Mouse (Mus musculus) midbrain, embryonic 14.5 days (tissue): ENCODE results near the gene Rasgrf2. TPM values are rescaled to one million over a fixed set of nuclear protein-coding genes. Genes with fewer than 3 reads are reported as not detected.

ENCODE experiments used
- ATAC-seq: fragments of 200-750 bp; cut with Nextera tagmentation; 2 replicates; pipeline ENCODE4 v1.8.0; 2017; ENCODE audit warnings: moderate number of reproducible peaks, moderate library complexity; ENCODE audit not compliant: low FRiP score, low TSS enrichment
- DNase-seq: peaks from one replicate; pipeline ENCODE4 v3.0.0-alpha.2; 2015
- H3K27ac ChIP-seq: fragments of 300-500 bp; sonication (generic); replicated peaks from 2 replicates; pipeline ENCODE4 v1.5.1; 2014; ENCODE audit warnings: mild to moderate bottlenecking, low read depth, low read length, moderate library complexity
- H3K27me3 ChIP-seq: fragments of 300-500 bp; sonication (generic); 2 replicates; pipeline ENCODE4 v1.6.1; 2014; ENCODE audit warnings: low read length, control low read depth, mixed read lengths; ENCODE audit not compliant: control insufficient read depth, insufficient read depth
- H3K36me3 ChIP-seq: fragments of 300-500 bp; sonication (generic); 2 replicates; pipeline ENCODE4 v1.6.1; 2014; ENCODE audit warnings: low read length, control low read depth; ENCODE audit not compliant: control insufficient read depth, insufficient read depth
- H3K4me1 ChIP-seq: fragments of 300-500 bp; sonication (generic); 2 replicates; pipeline ENCODE4 v1.6.1; 2014; ENCODE audit warnings: mild to moderate bottlenecking, antibody characterized with exemption, low read length, control low read depth; ENCODE audit not compliant: control insufficient read depth, insufficient read depth
- H3K4me2 ChIP-seq: fragments of 300-500 bp; sonication (generic); 2 replicates; pipeline ENCODE4 v1.6.1; 2014; ENCODE audit warnings: mild to moderate bottlenecking, low read length, moderate library complexity
- H3K4me3 ChIP-seq: fragments of 300-500 bp; sonication (generic); replicated peaks from 2 replicates; pipeline ENCODE4 v1.5.1; 2014; ENCODE audit warnings: low read depth, low read length
- H3K9ac ChIP-seq: fragments of 300-500 bp; sonication (generic); replicated peaks from 2 replicates; pipeline ENCODE4 v1.6.1; 2014; ENCODE audit warnings: mild to moderate bottlenecking, low read length, moderate library complexity
- H3K9me3 ChIP-seq: fragments of 300-500 bp; sonication (generic); 2 replicates; pipeline ENCODE4 v1.6.1; 2016; ENCODE audit warnings: low read length, control low read depth, mixed read lengths; ENCODE audit not compliant: control insufficient read depth
- WGBS: fragments of 180-500 bp; shearing (Covaris S2); extraction: QIAGEN DNeasy Blood & Tissue Kit; methylation state at CpG from one replicate; pipeline ENCODE4 v1.1.7; 2014; 5-methylcytosine and 5-hydroxymethylcytosine counted together
- polyA plus RNA-seq: library from polyadenylated mRNA; unstranded; fragments of >200 nt; fragmentation: Nextera tagmentation; extraction: Ambion mirVana; gene quantifications from 2 replicates; pipeline ENCODE4 v1.2.1, GENCODE M21; 2014

Rasgrf2 gene
- polyA plus RNA-seq, 1 experiment from 2014 or later: 5.9 TPM

DNA sequence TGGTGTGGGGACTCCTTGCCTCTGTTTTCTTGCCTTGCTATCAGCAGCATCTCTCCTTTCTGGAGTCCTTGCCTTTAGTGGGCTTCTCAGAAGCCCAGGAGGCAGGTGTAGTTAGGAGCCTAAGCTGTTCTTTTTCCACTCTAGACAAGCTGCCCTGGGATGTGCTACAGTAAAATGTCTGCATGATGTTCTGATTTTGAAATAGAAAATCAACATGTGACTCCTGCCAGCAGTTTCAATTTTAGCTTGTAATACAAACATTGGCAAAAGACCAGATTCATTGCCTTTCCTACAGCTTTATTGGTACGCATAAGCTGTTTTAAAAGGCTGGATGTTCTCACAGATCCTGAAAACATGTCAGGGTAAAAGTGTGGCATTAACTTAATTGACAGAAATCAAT lies 176.3 kb downstream of the Rasgrf2 start:
- H3K27me3 ChIP-seq: no peaks in the 10 kb centered on the region
- DNase-seq (no peak), ATAC-seq (no peak)
- no peak overlapping the region for H3K4me3 ChIP-seq
- WGBS: 86% methylated on average over 1 of the region's 1 CpGs
- no peaks in the 10 kb centered on the region for H3K4me1 ChIP-seq
- H3K36me3 ChIP-seq: no peaks in the 10 kb centered on the region
- H3K9ac ChIP-seq: no peak overlapping the region
- H3K9me3 ChIP-seq: no peaks in the 10 kb centered on the region
- no peak overlapping the region for H3K27ac ChIP-seq
- H3K4me2 ChIP-seq: no peak overlapping the region

DNA sequence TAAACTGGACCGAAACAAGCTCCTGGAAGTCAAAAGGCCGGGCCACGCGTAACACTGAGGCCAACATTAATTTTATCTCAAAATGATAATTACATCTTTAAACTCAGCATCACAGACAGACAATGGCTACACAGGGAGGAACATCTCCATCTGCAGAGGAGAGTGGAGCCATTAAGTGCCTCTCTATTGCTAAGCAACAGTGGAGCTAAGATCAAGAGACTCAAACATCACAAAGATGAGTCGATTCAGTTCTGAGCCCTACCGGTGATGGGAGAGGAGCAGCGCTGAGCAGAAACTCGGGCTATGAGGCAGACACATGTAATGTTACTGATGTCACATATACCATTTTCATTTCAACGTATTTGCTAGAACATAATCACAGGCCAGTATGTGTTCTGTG lies 191.3 kb downstream of the Rasgrf2 start:
- no peaks in the 10 kb centered on the region for H3K9me3 ChIP-seq
- peak; percentile 55; the same call in 1 of the 2 replicates for ATAC-seq
- H3K27ac ChIP-seq: no peak overlapping the region
- DNase-seq: peak; percentile 27
- no peak overlapping the region for H3K9ac ChIP-seq
- H3K4me2 ChIP-seq: no peak overlapping the region
- no peaks in the 10 kb centered on the region for H3K27me3 ChIP-seq
- no peaks in the 10 kb centered on the region for H3K4me1 ChIP-seq
- no peak overlapping the region for H3K4me3 ChIP-seq
- no peaks in the 10 kb centered on the region for H3K36me3 ChIP-seq
- 85% methylated on average over 9 of the region's 9 CpGs for WGBS

DNA sequence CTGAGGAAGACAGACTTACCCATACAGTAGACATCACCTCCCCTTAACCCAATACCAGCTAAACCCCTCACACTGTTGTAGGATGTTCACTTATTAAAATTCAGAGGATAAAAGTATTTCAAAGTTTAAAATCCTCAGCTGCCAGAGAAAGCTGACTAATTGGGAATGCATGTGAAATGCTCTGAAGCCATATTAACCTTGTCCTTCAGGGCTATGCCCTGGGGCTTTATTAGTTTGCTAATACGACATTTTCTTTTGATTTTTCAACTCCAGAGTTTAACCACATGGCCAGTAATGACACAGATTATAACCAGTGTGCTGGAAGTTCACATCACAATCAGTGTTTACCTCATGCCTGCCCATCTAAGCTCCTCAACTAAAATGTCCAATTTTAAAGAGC lies 192.6 kb downstream of the Rasgrf2 start:
- 61% methylated on average over 1 of the region's 1 CpGs for WGBS

DNA sequence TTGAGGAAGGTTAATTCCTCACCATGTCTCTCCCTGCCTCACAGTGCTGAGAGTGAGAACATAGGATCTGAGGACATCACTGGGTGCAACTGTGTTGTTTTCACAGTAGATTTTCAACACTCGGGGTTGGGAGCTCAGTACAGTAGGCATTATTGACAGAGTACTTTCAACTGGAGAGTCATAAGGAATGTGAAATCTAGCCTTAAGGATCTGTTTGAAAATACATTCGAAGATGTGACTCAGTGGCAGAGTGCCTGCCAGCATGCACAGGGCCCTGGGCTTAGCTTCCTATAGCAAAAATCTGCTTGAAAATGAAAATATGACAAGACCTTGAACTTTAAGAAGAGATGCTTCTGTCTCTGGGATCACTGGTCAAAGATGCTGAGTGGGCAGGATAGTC lies 194.2 kb downstream of the Rasgrf2 start:
- H3K27ac ChIP-seq: no peak overlapping the region
- no peaks in the 10 kb centered on the region for H3K9me3 ChIP-seq
- no peak overlapping the region for H3K9ac ChIP-seq
- no peak overlapping the region for H3K4me3 ChIP-seq
- no peak for DNase-seq
- WGBS: 85% methylated on average over 2 of the region's 2 CpGs
- ATAC-seq: no peak
- H3K36me3 ChIP-seq: no peaks in the 10 kb centered on the region
- H3K4me2 ChIP-seq: no peak overlapping the region
- H3K4me1 ChIP-seq: no peaks in the 10 kb centered on the region
- H3K27me3 ChIP-seq: no peaks in the 10 kb centered on the region

More for the DNA sequence above, 192.6 kb downstream of the Rasgrf2 start:
- no peak for DNase-seq
- H3K27me3 ChIP-seq: no peaks in the 10 kb centered on the region
- no peak overlapping the region for H3K9ac ChIP-seq
- no peak overlapping the region for H3K4me3 ChIP-seq
- ATAC-seq: no peak
- H3K4me1 ChIP-seq: no peaks in the 10 kb centered on the region
- no peak overlapping the region for H3K27ac ChIP-seq
- H3K9me3 ChIP-seq: no peaks in the 10 kb centered on the region
- no peaks in the 10 kb centered on the region for H3K36me3 ChIP-seq
- no peak overlapping the region for H3K4me2 ChIP-seq

DNA sequence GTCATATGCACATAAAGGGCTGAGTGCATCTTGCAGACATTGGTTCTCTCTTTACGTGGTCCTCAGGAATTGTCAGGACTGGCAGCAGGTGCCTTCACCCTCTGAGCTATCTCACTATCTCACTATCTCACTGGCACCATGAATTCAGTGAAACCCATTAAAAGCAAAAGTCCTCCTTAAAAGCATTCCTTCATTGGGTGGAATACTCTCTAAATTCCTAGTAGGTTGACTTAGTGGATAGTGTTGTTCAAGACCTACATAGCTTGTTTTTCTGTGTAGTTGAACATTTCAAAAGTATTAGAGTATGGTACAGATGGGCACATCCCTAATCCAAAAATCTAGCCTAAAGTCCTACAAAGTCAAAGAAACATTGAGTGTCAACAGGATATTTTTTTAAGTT lies 199.3 kb downstream of the Rasgrf2 start:
- no peak overlapping the region for H3K4me2 ChIP-seq
- DNase-seq: no peak
- H3K36me3 ChIP-seq: no peaks in the 10 kb centered on the region
- no peaks in the 10 kb centered on the region for H3K27me3 ChIP-seq
- no peak for ATAC-seq
- no peak overlapping the region for H3K27ac ChIP-seq
- 79% methylated on average over 1 of the region's 1 CpGs for whole genome bisulfite sequencing
- H3K9me3 ChIP-seq: no peaks in the 10 kb centered on the region
- no peak overlapping the region for H3K4me3 ChIP-seq
- H3K4me1 ChIP-seq: no peaks in the 10 kb centered on the region
- H3K9ac ChIP-seq: no peak overlapping the region

DNA sequence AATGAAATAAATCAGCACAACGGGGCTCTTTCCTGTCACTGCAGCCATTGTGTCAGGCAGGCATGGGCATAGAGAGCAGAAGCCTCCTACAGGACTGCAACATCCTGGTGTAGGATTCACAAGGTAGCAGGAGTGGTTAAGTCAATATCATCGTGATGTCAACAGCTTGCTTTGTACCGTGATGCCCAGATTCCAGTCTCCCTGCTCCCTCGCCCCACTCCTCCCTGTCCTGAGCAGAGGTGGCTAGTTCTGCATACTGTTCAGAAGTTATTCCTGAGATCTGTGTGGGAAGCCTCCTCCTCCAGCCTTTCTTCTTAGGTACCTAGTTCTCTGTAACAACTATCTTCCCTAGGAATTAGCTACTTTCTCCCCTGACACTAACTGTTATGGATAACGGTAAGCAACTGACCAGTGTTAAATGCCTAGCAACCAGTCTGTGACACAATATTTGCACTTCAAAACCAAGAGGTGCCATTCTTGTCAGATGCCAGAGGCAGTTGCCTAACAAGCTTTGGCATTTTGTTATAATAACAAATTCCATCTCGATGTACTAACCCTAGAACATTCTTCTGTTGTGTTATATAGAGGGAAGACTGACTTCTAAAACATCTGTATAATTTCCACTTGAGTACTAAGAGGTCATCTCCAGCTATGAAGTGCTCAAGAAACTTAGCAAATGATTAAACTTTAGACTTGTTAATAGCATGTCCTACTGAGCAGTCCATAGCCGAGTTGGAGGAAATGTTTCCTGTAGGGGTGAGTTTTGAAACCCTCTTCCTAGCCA lies 201.3 kb downstream of the Rasgrf2 start:
- 85% methylated on average over 7 of the region's 7 CpGs for WGBS

DNA sequence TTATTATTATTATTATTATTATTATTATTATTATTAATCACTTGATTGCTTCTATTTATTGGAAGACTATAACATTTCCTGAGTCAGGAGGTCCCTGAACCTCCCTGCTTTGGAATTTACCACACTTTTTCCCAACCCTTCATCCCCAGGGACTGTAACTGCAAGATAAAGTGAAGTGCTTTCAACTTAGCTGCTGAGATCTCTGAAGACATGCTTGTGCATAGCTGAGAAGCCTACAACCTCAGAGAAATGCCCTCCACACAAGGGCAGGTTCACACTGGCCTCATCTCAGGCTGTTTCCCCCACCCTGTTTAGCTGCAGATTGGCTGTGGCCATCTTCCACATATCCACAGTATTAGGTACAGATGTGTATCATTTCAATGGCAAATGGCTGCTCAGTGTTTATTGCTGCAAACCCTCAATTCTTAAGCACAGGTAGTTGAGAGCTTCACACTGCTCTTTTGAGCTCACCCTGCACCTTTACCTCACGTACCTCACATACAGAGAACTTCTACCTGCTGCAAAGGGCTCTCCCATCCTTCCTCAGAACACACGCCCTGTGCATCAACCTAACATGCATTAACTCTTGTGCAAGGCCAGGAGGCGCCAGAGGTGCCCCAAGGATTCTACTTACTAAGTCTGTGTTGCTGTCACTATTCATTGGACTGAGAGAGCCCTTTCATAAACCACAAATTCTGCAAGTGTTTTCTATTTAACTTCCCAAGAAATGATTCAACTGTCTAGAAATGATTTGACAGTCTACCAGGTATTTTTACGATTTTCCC lies 202.7 kb downstream of the Rasgrf2 start:
- Histone ChIP-seq H3K4me2 (no peak overlapping the region), H3K9ac (no peak overlapping the region), H3K27ac (no peak overlapping the region), H3K9me3 (no peaks in the 10 kb centered on the region), H3K4me3 (no peak overlapping the region), H3K27me3 (no peaks in the 10 kb centered on the region), H3K36me3 (no peaks in the 10 kb centered on the region), H3K4me1 (no peaks in the 10 kb centered on the region)
- ATAC-seq (no peak), DNase-seq (no peak)
- 70% methylated on average over 4 of the region's 4 CpGs for WGBS

More for the DNA sequence above, 201.3 kb downstream of the Rasgrf2 start:
- DNase-seq (no peak), ATAC-seq (no peak)
- no peaks in the 10 kb centered on the region for H3K9me3 ChIP-seq
- no peak overlapping the region for H3K27ac ChIP-seq
- no peaks in the 10 kb centered on the region for H3K36me3 ChIP-seq
- H3K27me3 ChIP-seq: no peaks in the 10 kb centered on the region
- H3K4me1 ChIP-seq: no peaks in the 10 kb centered on the region
- H3K4me2 ChIP-seq: no peak overlapping the region
- H3K9ac ChIP-seq: no peak overlapping the region
- H3K4me3 ChIP-seq: no peak overlapping the region

DNA sequence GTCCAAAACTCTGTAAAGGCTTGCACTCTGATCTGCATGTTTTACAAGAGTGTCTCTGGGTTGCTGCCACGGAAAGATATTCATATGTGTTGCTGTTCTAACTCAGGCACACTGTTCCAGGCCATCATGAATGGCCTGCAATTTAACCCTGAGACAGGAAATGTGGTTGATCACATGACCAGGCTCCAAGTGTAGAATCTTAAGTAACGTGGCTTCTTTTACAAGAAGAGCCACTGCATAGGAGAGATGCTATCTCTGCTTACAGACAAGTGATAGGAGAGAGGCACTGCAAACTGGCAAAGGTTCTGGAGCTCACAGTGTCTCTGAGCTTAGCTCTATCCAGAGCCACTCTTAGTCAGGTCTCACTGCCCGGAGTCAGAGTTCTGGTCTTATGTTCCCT lies 210.4 kb downstream of the Rasgrf2 start:
- DNase-seq (no peak), ATAC-seq (no peak)
- Histone ChIP-seq H3K4me3 (no peak overlapping the region), H3K36me3 (no peaks in the 10 kb centered on the region), H3K4me1 (peaks cover under 1% of the 10 kb centered on the region; the same call in 1 of the 2 replicates), H3K9ac (no peak overlapping the region), H3K27me3 (no peaks in the 10 kb centered on the region), H3K27ac (no peak overlapping the region), H3K4me2 (no peak overlapping the region), H3K9me3 (no peaks in the 10 kb centered on the region)
- 81% methylated on average over 3 of the region's 3 CpGs for WGBS
